Comparison of ENCODE assay signal across 31 mouse cellular contexts in genomic region chr19:27679427-27679826, GRCm38 (mm10).
"Had no signal": no experiment of that assay in that cellular context is flagged by ENCODE, and none has a peak within 500 bp of the region (broad histone marks: within the 10 kb centered on the region; RNA-seq: fewer than 3 reads in every experiment).

No protein-coding gene starts in this region.

- H3K4me2 ChIP-seq: heart, embryonic 11.5 days; heart, embryonic 12.5 days; heart, embryonic 13.5 days; heart, embryonic 15.5 days; hindbrain, embryonic 12.5 days; hindbrain, embryonic 13.5 days; hindbrain, embryonic 14.5 days; hindbrain, embryonic 15.5 days; intestine, embryonic 15.5 days; kidney, embryonic 15.5 days had no signal

- H3K9ac ChIP-seq: heart, embryonic 12.5 days; heart, embryonic 13.5 days; heart, embryonic 15.5 days; hindbrain, embryonic 12.5 days; hindbrain, embryonic 13.5 days; hindbrain, embryonic 14.5 days; hindbrain, embryonic 15.5 days; intestine, embryonic 15.5 days; kidney, embryonic 15.5 days had no signal

- H3K27me3 ChIP-seq: heart, embryonic 12.5 days; heart, embryonic 13.5 days; heart, embryonic 15.5 days; hindbrain, embryonic 12.5 days; hindbrain, embryonic 13.5 days; hindbrain, embryonic 15.5 days; intestine, embryonic 15.5 days; kidney, embryonic 15.5 days had no signal

- DNase-seq: heart, postnatal 10 days; heart, postnatal 14 days; heart, postnatal 36 days; heart, postnatal 4 days; kidney, adult 11 months; kidney, adult 18-20 months; kidney, adult 2 months; kidney, adult 8-10 months; kidney, adult 9 months; kidney, postnatal 10 days; kidney, postnatal 14 days; kidney, postnatal 25 days; kidney, postnatal 36 days; kidney, postnatal 4 days; layer of hippocampus, adult 9-11 months; layer of hippocampus, postnatal 36 days had no signal

- H3K4me3 ChIP-seq: heart, embryonic 12.5 days; heart, embryonic 13.5 days; heart, embryonic 15.5 days; hindbrain, embryonic 10.5 days; hindbrain, embryonic 12.5 days; hindbrain, embryonic 13.5 days; hindbrain, embryonic 15.5 days; intestine, embryonic 15.5 days; kidney, embryonic 15.5 days; layer of hippocampus, adult 2 months; left cerebral cortex, adult 2 months had no signal

- H3K36me3 ChIP-seq: heart, embryonic 12.5 days; heart, embryonic 13.5 days; heart, embryonic 15.5 days; hindbrain, embryonic 10.5 days; hindbrain, embryonic 12.5 days; hindbrain, embryonic 13.5 days; hindbrain, embryonic 15.5 days; intestine, embryonic 15.5 days; kidney, embryonic 15.5 days had no signal

- H3K27ac ChIP-seq: heart, embryonic 13.5 days; heart, embryonic 15.5 days; hindbrain, embryonic 10.5 days; hindbrain, embryonic 12.5 days; hindbrain, embryonic 13.5 days; hindbrain, embryonic 14.5 days; hindbrain, embryonic 15.5 days; hindbrain, postnatal 0 days; intestine, embryonic 15.5 days; kidney, embryonic 15.5 days; kidney, postnatal 0 days; layer of hippocampus, adult 2 months; left cerebral cortex, adult 2 months had no signal

- H3K9me3 ChIP-seq: heart, embryonic 13.5 days; heart, embryonic 15.5 days; hindbrain, embryonic 10.5 days; hindbrain, embryonic 12.5 days; hindbrain, embryonic 15.5 days; intestine, embryonic 15.5 days; kidney, embryonic 15.5 days had no signal

- H3K4me1 ChIP-seq: heart, embryonic 12.5 days; heart, embryonic 13.5 days; heart, embryonic 15.5 days; hindbrain, embryonic 10.5 days; hindbrain, embryonic 12.5 days; hindbrain, embryonic 13.5 days; hindbrain, embryonic 15.5 days; intestine, embryonic 15.5 days; kidney, embryonic 15.5 days had no signal
